Mouse (Mus musculus) midbrain, embryonic 10.5 days (tissue): ENCODE measurements around the gene 2700049A03Rik. TPM values are rescaled to one million over a fixed set of nuclear protein-coding genes. Genes with fewer than 3 reads are reported as not detected.

Source experiments
- DNase-seq: peaks from one replicate; pipeline ENCODE4 v3.0.0-alpha.2; 2017; ENCODE audit warnings: low spot score
- H3K27ac ChIP-seq: fragments of 300-500 bp; sonication (generic); replicated peaks from 2 replicates; pipeline ENCODE4 v1.5.1; 2016; ENCODE audit warnings: mild to moderate bottlenecking
- H3K27me3 ChIP-seq: fragments of 300-500 bp; sonication (generic); 2 replicates; pipeline ENCODE4 v1.6.1; 2016; ENCODE audit warnings: low read depth, mild to moderate bottlenecking; ENCODE audit not compliant: poor library complexity, severe bottlenecking
- H3K36me3 ChIP-seq: fragments of 300-500 bp; sonication (generic); 2 replicates; pipeline ENCODE4 v1.6.1; 2016; ENCODE audit warnings: mild to moderate bottlenecking, moderate library complexity
- H3K4me1 ChIP-seq: fragments of 300-500 bp; sonication (generic); 2 replicates; pipeline ENCODE4 v1.6.1; 2016
- H3K4me3 ChIP-seq: fragments of 300-500 bp; sonication (generic); 2 replicates; pipeline ENCODE4 v1.5.1; 2016; ENCODE audit warnings: mild to moderate bottlenecking, moderate library complexity
- H3K9me3 ChIP-seq: fragments of 300-500 bp; sonication (generic); replicated peaks from 2 replicates; pipeline ENCODE4 v1.6.1; 2016; ENCODE audit warnings: mild to moderate bottlenecking
- WGBS: fragments of 180-500 bp; shearing (Covaris S2); methylation state at CpG from one replicate; pipeline ENCODE4 v1.1.7; 2016; 5-methylcytosine and 5-hydroxymethylcytosine counted together
- polyA plus RNA-seq: library from polyadenylated mRNA; unstranded; fragments of >200 nt; fragmentation: Nextera tagmentation; extraction: Ambion mirVana; gene quantifications from 2 replicates; pipeline ENCODE4 v1.2.1, GENCODE M21; 2016

Gene 2700049A03Rik
- polyA plus RNA-seq, 1 experiment from 2014 or later: 17.5 TPM

DNA sequence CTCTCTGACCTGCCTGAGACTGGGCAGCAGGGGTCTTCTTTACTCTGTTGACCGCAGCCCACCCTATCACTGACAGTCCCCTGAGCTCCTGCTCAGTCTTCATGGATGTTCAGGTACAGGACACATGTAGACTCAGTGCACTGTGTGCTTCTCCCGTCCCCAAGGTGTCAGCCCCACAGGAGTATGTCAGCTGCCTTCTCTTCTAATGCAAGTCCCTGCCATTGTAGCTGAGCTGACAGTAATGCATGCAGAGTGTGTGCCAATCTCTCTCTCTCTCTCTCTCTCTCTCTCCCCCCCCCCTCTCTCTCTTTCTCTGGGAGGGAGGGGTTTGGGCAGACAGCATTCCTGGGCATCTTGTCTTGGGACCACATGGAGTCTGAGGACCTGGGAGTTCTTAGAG is 153.8 kb downstream of the 2700049A03Rik start:
- no peak for DNase-seq
- H3K36me3 ChIP-seq: no peaks in the 10 kb centered on the region
- H3K4me1 ChIP-seq: peaks cover 28% of the 10 kb centered on the region
- no peak overlapping the region for H3K4me3 ChIP-seq
- H3K27ac ChIP-seq: no peak overlapping the region
- WGBS: 57% methylated on average over 2 of the region's 2 CpGs
- no peaks in the 10 kb centered on the region for H3K27me3 ChIP-seq
- no peaks in the 10 kb centered on the region for H3K9me3 ChIP-seq

Other genes starting within 250 kb of the 2700049A03Rik start
- gene Actr10, start 199.0 kb upstream of the 2700049A03Rik start, polyA plus RNA-seq: 225 and 228 TPM in 2 replicates
- 620 and 680 TPM in 2 replicates for gene Psma3, start 162.2 kb upstream of the 2700049A03Rik start, polyA plus RNA-seq
- 25.5 and 26.6 TPM in 2 replicates for gene Arid4a, start 120.9 kb upstream of the 2700049A03Rik start, polyA plus RNA-seq
- gene Tomm20l, start 25.4 kb upstream of the 2700049A03Rik start, polyA plus RNA-seq: not detected in 2 replicates
- 70.2 and 82.7 TPM in 2 replicates for gene Timm9, start 164 bp upstream of the 2700049A03Rik start, polyA plus RNA-seq
- 7.2 and 9.0 TPM in 2 replicates for gene Dact1, start 173.0 kb downstream of the 2700049A03Rik start, polyA plus RNA-seq